Mouse (Mus musculus): Measurements from ENCODE around the gene Gzmm.

The Gzmm gene

DNA sequence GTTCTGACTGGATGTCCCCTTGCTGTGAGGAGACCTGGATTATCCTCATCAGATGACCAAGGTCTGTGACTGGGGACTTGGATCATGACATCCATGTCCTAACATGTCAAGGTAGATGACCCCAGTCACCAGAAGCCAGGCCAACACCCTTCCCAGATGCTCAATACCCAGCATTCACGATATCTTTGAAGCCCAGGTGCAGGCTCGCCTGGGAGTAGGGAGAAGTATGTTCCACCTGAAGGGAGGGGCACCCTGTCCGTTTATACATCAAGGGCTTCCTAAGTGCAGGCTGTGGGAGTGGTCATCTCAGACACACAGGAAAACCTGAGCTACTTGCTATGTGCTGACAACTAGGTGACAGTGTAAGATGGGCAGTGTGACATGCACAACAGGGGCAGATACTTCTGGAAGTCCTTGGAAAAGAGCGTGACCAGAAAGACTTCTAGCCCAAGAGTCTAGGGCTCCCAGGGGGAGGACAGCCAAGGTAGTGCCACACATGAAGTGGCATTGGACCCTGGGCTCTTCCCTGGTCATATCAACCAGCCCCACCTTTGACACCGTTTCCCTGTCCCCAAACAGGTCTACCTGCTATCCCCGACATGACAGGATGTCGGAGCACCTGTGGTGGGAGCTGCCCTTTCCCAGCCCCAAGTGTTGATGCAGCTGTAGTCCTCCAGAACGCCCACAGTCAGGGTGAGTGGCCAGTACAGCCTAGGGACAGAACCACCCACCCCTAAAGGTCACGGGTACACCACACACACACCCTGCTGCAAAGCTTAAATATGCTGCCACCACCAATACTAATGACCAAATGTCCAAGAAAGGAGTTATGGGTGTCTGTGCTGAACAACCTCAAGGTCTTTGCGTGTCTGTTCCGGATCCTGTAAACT, 8.0 kb upstream of the Gzmm start:
- DNase-seq (ENCODE audit: low spot score in 2 of 2): no peak

DNA sequence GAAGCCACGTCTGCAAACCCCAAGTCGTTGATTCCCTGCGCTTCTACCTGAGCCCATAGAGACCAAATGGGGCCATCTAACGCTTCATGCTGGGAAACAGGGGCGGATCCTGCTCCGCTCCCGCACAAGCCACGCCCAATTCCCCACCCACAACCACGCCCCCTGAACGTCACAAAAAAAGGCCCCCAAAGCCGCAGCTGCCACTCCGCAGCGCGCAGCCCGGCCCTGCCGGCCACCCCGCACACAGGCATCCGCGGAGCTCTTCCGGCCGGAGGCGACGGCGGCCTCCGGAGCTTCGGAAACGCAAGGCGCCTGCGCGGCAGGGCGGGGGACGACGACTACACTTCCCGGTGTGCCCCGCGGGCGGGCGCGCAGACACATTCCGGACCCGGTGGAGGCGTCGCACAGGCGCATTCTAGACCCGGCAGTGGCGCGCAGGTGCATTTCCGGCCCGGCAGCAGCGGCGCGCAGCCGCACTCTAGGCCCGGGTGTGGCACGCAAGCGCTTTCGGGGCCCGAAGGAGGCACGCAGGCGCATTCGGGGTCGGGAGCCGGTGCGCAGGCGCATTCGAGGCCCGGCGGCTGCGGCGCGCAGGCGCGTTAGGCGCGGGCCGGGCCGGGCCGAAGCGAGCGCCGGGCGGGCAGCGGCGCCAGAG, 7.1 kb upstream of the Gzmm start, which contains the start of gene Cdc34:
Gene Cdc34 (plus strand): TSS at position 605 of the 655 bp plus-strand sequence.
- peak; percentile 99 for DNase-seq (ENCODE audit: low spot score in 2 of 2)

DNA sequence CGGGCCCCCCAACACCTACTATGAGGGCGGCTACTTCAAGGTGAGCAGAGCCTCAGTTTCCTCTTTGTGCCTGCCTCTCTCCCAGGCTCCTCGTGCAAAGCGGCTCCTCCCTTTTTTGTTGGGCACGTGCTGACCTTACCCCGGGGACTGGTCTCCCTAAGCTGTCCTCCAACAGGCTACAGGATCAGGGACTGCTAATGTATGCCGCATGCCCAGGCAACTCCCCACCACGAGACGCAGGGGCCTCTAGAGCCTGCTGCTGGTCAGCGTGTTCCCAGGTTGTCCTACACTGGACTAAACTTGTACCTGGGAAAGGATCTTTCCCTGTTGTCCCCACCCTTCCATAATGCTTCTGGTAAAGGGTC, 6.3 kb upstream of the Gzmm start:
- no peak for DNase-seq (ENCODE audit: low spot score in 2 of 2)

DNA sequence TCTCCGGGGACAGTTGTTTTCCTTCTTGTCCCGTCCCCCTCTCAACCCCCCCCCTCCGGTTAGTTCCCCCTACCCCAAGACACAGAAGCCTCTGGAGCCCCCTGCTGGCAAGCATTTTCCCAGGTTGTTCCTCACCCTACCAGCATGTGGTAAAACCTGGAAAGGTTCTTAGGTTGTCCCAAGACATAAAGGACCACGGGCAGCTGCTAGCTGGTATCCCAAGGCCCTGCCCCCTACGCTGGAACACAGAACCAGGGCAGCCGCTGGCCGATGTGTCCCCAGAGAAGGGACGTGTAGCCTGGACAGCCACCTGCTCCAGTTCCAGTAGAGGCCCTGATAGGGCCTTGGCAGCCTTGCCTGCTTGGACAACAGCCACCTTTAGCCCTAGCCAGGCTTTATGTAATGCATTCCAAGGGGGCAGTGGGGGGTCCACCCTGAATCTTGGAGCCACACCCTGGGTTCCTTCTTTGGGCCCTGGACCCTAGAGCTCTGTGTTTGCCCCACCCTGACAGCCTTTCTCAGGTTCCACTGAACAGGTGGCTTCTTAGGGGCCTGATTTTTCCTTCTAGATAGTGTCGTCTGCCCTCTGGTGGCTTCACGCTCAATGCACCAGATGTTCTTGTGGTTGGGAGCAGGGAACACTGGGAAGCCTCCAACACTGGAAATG, 5.8 kb upstream of the Gzmm start:
- peak in 1 of 2 experiments; percentile 56 for DNase-seq (ENCODE audit: low spot score in 2 of 2)

DNA sequence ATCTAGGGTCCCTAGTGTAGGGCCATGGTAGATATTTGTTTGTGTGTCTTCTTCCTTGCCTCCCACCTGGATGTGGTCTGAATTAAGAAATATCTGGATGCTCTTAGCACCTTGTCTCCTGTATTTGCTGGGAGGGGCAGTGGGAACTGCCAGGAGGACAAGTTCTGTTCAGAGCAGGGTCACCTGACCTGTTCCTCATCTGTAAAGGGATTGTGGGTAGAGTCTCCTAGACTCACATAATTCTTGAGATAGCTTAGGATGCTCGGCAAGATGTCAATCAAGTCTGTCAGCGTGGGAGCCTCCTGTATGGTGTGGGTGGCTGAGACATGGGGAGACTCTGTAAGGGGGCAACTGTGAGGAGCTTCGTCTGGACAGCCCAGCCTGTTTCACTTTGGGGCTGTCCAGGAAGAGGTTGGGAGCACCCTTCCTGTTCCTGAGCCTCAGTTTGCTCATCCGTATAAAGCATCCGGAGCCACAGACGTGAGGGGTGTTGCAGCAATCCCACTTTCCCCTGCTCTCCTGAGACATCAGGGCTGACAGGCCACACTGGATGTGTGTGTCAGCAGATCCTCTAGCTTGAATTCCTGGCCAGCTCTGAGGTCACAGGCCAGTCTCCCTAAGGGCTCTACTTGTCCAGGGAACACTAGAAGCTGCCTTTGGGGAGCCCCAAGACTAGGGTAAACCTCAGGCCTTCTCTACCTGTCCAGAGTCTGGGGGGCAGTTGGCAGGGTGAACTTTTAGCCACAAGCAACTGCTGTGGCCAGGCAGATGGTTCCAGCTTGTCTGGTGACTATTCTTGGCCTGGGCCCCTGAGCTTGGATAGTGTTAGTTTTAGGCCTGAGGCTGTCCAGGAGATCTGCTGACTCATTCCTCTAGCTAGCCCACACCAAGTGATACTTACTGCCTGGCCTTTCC, 4.8 kb upstream of the Gzmm start:
- no peak for DNase-seq (ENCODE audit: low spot score in 2 of 2)

DNA sequence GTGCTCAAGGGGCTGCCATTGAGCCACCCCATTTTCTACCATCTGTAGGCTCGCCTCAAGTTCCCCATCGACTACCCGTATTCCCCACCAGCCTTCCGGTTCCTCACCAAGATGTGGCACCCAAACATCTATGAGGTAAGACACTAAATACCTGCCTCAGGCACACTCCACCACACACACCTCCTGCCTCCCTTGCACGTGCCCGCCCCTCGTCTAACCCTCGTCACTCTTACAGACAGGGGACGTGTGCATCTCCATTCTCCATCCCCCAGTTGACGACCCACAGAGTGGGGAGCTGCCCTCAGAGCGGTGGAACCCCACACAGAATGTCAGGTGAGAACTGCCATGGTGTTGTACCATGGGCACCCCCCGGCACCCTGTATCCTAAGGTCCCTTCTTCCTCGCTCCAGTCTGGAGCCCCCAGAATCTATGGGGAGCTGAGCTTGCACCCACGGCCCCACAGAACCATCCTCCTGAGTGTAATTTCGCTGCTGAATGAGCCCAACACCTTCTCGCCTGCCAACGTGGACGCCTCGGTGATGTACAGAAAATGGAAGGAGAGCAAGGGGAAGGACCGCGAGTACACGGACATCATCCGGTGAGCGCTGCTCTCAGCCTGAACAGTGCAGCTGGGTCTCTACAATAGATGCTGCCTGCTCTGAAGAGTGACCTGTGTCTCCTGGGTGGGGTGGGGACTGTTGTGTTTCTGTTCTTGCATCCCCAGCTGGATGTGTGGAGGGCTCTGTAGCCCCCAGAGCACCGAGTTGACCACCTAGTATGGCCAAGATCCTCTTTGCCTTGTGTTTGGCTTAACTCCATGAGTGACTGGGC, 3.8 kb upstream of the Gzmm start:
- no peak for DNase-seq (ENCODE audit: low spot score in 2 of 2)

DNA sequence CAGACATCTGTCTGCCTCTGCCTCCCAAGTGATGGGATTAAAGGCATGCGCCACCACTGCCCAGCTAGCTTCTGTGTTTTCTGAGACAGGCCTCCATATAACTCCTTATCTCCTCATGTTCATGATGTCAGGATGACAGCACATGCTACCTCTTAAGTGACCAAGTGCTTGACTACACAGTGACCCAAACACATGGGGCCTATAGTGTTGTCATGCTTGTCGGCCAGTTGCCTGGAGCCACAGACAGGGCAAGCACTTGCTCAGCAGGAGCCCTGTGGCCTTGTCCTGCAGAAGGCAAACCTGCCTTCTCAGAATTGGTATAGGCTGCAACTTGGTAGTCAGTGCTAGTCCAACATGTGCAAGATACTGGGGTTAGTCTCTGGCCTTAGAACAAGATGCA, 2.6 kb upstream of the Gzmm start:
- DNase-seq (ENCODE audit: low spot score in 2 of 2): no peak

DNA sequence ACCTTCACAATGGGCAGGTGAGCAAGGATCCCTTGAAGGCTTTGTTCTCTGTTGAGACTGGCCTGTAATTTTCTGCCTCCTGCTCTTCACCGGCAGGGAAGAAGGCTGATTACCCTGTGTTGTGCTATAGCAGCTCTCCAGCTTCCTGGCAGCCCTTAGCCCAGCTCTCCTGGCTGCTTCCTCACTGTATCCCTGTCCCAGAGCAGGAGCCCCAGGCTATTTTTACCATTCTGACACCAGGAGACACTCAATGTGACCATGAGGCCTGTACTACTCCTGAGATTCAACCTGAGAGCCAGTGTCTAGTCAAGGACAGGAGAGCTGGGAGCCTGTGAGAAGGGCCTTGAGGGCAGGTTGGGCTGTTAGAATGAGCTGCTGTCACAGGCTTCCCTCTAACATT, 2.1 kb upstream of the Gzmm start:
- no peak for DNase-seq (ENCODE audit: low spot score in 2 of 2)

DNA sequence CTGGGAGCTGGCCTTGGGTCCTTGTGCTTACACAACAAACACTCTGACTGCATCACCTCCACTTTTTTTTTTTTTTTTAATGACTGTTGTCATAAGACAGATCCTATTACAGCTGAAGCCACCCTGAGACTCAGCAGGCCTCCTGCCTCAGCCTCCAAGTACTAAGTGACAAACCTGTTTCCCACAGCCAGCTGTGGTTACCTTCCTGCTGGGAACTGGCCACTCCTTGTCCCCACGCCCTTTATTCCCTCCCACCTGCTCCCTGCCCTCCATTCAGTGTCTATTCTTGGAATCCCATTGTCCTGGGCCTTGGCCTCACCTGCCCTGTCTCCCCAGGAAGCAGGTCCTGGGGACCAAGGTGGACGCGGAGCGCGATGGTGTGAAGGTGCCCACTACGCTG, 1.3 kb upstream of the Gzmm start:
- no peak for DNase-seq (ENCODE audit: low spot score in 2 of 2)

DNA sequence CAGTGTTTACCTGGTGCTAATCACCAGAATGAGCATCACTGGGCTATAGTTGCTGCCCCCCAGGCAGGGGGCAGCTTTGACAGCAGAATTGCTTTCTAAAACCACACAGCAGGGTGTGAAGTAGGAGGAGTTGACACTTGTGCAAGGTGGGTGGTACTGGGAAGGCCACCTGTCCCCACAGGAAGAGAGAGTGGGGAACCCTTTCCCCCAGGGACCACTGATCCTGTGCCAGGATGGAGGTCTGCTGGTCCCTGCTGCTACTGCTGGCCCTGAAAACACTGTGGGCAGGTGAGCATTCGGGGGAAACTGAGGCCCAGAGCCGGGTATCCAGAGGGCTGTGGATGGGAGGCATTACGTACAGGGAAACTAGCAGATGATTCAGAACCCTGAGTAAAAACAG, 358 bp downstream of the Gzmm start:
- DNase-seq (ENCODE audit: low spot score in 2 of 2): no peak

DNA sequence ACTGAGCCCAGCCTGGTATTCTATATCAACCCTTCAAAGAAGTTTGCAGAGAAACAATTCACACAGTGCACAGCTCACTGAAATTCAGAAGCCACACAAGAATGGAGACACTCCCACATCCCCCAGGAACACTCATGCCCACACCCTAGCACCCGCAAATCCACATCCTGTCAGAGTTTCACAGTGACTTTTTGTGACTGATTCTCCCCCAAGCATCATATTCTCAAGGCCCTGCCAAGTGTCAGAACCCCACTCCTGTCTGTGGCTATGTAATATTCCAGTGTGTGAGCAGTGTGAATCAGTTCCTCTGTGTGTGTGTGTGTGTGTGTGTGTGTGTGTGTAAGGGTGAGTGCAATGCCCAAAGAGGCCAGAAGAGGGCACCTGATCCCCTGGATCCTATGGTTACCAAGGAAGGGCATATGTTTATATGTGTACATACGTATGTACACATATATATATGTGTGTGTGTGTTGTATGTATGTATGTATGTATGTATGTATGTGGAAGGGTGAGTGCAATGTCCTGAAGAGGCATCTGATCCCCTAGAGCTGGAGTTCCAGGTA, 3.2 kb downstream of the Gzmm start:
- DNase-seq (ENCODE audit: low spot score in 2 of 2): no peak

DNA sequence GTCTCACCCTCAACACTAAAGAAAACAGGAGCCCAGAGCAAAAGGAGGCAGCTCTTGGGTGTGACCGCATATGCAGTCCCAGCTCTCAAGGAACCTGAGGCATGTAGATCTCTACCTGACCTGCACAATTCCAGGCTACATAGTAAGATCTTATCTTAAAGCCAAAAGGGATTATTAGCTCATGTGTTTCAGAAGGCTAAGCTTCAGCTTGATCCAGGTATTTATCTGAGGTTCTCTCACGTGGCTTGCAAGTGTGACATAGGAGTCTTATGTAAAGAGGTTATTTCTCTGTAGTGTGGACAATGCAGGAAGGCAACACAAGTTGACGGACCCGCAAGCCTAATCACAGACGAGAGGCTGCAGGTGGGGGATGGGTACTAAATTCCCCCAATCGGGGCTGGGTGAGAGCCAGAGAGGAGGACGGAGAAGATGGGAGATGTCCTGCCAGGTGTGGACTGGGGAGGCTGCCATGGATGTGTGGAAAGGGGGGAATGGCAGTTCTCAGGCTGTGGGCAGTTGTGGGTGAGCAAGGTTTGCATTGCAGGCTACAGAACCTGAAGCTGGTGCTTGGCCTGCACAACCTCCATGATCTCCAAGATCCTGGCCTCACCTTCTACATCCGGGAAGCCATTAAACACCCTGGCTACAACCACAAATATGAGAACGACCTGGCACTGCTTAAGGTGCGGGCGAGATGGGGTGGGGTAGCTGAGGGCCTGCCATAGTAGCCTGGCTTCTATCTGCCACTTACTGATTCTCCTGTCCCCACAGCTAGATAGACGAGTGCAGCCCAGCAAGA, 5.0 kb downstream of the Gzmm start:
- no peak for DNase-seq (ENCODE audit: low spot score in 2 of 2)

DNA sequence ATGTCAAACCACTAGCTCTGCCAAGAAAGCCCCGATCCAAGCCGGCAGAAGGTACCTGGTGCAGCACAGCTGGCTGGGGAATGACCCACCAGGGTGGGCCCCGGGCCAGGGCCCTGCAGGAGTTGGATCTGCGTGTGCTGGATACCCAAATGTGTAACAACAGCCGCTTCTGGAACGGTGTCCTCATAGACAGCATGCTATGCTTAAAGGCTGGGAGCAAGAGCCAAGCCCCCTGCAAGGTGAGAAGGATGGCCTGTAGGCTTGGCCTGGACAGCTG, 5.5 kb downstream of the Gzmm start:
- DNase-seq (ENCODE audit: low spot score in 2 of 2): no peak

DNA sequence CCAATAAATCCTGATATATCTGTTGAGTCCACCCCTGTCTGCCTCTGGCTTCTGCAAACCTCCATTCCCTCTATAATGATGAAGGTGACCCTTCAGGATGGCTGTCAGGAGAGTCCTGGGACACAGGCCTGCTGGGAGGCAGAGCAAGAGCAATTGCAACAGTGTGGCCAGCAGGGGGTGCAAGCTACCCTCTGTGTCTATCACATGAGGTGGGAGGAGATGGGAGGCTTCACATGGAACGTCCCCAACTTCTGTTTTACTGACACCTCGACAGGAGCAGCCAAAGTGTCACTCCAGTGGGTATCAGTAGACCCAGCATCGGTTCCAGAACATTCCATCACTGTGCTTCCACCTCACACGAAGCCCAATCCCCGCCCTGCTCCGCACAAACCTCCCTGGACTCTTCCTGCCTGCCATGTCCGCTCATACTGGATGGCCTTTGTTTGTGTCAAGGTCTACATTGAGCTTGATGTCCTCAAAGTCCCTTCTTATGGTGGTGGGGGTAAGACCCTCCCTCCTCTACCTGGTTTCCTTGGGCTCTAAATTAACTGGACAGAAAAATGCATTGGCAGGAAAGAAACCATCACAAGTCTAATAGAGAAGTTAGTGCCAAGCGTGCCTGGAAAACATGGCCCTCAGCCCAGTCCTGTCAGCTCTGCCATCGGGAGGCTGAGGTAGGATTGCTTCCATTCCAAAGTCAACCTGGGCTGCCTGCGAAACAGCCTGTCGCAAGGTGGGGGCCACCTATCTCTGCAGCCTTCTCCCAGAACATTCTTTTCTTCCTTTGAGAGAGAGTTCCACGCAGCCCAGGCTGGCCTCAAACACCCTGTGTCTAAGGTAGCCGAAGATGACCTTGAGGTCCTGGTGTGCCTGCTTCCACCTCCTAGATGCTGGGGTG, 6.7 kb downstream of the Gzmm start:
- DNase-seq (ENCODE audit: low spot score in 2 of 2): peak in 1 of 2 experiments; percentile 48

DNA sequence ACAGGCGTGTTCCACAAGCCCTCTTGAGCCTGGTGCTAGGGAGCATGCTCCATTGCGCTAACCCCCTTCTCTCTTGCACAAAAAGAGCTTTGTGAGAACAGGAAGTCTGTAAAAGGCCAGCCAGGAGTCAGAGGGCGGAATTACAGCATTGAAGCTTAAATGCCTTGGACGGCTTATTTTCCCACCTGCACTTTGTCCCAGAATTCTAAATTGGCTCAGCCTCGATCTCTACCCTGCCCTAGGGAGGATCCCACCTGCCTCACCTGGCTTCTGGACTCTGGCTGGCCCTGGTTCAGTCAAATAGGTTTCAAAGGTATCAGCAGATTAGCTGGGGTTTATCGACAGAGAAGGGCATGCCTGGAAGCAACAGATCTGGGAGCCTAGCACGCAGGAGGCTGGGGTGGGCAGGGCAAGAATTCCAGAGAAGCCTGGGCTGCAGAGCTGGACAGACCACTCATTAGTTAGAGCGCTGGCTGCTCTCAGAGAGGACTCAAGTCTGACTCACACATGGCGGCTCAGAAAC, 7.4 kb downstream of the Gzmm start:
- DNase-seq (ENCODE audit: low spot score in 2 of 2): no peak

DNA sequence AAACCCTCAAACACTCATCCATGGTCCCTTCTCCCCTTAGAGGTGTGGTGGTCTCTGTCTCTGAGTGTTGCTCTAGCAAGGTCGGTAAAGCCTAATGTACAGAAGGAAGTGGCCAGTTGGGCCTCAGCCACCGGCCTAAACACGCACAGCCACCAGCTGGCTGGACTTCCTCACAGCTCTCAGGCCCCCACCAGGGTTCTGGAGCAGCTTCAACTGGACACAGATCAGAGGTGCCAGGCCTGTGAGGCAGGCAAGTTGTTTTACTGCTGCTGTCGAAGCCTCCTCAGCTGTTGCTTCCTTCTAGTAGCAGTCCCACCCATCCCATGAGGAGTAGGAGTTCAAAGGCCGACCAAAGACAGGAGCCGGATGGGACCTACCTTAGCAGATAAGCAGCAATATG, 9.1 kb downstream of the Gzmm start:
- no peak for DNase-seq (ENCODE audit: low spot score in 2 of 2)

DNA sequence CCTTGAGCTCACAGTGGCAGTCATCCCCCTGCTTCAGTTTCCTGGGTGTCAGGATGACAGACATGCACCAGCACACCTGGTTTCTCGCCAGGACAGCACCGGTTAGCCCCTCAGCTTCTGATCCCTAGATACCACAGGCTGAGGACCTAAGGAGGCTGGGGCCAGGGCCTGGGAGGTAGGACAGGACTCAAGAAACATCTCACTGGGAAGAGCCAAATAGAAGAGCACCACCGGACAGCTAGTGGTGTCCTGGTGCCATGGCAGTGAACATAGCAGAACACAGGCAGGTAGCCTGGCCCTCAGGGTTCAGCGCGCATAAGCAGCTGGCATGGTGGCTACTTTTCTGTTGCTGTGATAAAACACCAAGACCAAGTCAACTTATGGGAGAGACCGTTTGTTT, 9.6 kb downstream of the Gzmm start:
- DNase-seq (ENCODE audit: low spot score in 2 of 2): no peak

DNA sequence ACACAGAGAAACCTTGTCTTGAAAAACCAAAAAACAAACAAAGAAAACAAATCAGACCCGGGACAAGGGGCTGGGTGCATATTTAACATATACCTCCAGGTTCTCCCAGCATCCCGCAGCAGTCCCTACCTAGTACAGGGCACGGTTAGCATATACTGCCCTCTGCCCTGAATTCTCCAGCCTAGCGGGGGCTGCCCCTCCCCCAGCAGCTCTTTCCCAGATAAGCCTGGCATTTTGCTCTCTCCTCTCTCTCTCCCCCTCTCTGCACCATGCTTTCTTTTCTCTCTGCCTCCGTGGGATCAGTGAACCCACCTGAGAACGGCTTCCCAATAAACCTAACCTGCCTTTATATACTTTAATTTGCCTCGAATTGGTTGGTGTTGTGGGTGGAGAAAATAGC, 11.9 kb downstream of the Gzmm start:
- no peak for DNase-seq (ENCODE audit: low spot score in 2 of 2)

All from frontal cortex, postnatal 14 days (tissue).